Mouse (Mus musculus) left cerebral cortex, adult 2 months (tissue): ENCODE data around the gene Gsn. TPM values are rescaled to one million over a fixed set of nuclear protein-coding genes. Genes with fewer than 3 reads are reported as not detected.

Experiments used
- DNase-seq, 2 experiments: peaks; one replicate each; pipeline ENCODE4 v3.0.0; 2021 to 2022; ENCODE audit warnings: low spot score in 2 of 2, mixed read lengths in 1 of 2; ENCODE audit errors: extremely low spot score in 1 of 2
- H3K27ac ChIP-seq: fragments of 200-600 bp; 2 replicates; pipeline ENCODE4 v1.8.1; 2022
- H3K4me3 ChIP-seq: fragments of 200-600 bp; 2 replicates; pipeline ENCODE4 v1.8.1; 2022
- CTCF ChIP-seq: fragments of 200-600 bp; IDR thresholded peaks from 2 replicates; pipeline ENCODE4 v1.8.1; 2022; ENCODE audit warnings: antibody characterized with exemption, mild to moderate bottlenecking, moderate library complexity
- intact Hi-C: fragments of 180-260 bp; cut with DNase I; formaldehyde crosslinking; loops from one replicate; pipeline ENCODE4 v1.15.1; 2025
- total RNA-seq, 2 experiments: library from RNA; stranded (reverse); gene quantifications; 2 replicates each; pipeline ENCODE4 v1.2.3; 2021

The Gsn gene
- total RNA-seq, 2 experiments from 2014 or later: 37.6 to 38.2 TPM

- no peak for DNase-seq
- intact Hi-C loops: loop anchor here (1.0 kb wide), 1 partner anchor 55 kb away; no protein-coding TSS in a partner anchor
- H3K4me3 ChIP-seq: no peak overlapping the region
- no peak for TF ChIP-seq CTCF
- peak overlapping the region; percentile 64; the same call in 1 of the 2 replicates for H3K27ac ChIP-seq
Observed at GRCm38 (mm10) chr2:35269716-35270260, 13.6 kb downstream of the Gsn start.

GRCm38 (mm10) chr2:35270531-35270984 lies 14.4 kb downstream of the Gsn start:
- DNase-seq: peak; percentile 51 to 53
- peak; percentile 77 for TF ChIP-seq CTCF
- intact Hi-C loops: loop anchor here (1.0 kb wide), 1 partner anchor 56 kb away; no protein-coding TSS in a partner anchor
- Histone ChIP-seq H3K27ac (peak overlapping the region; percentile 64; the same call in 1 of the 2 replicates), H3K4me3 (no peak overlapping the region)

- Histone ChIP-seq H3K27ac (peak overlapping the region; percentile 41; the same call in 1 of the 2 replicates), H3K4me3 (no peak overlapping the region)
- TF ChIP-seq CTCF: no peak
- intact Hi-C loops: no loop called here
- peak; percentile 44 to 51 for DNase-seq
Observed at GRCm38 (mm10) chr2:35271817-35272216, 15.6 kb downstream of the Gsn start.

- no peak for DNase-seq
- intact Hi-C loops: no loop called here
- Histone ChIP-seq H3K4me3 (no peak overlapping the region), H3K27ac (peak overlapping the region; percentile 71)
- no peak for TF ChIP-seq CTCF
Observed at GRCm38 (mm10) chr2:35272881-35273280, 16.7 kb downstream of the Gsn start.

GRCm38 (mm10) chr2:35273536-35273935 lies 17.4 kb downstream of the Gsn start:
- DNase-seq: no peak
- intact Hi-C loops: no loop called here
- no peak for TF ChIP-seq CTCF

GRCm38 (mm10) chr2:35277686-35278085 lies 21.5 kb downstream of the Gsn start:
- intact Hi-C loops: no loop called here
- no peak for DNase-seq
- TF ChIP-seq CTCF: no peak
- Histone ChIP-seq H3K27ac (no peak overlapping the region), H3K4me3 (no peak overlapping the region)

More at GRCm38 (mm10) chr2:35273536-35273935, 17.4 kb downstream of the Gsn start:
- peak overlapping the region; percentile 71 for H3K27ac ChIP-seq
- H3K4me3 ChIP-seq: no peak overlapping the region

- Histone ChIP-seq H3K4me3 (no peak overlapping the region), H3K27ac (no peak overlapping the region)
- no peak for TF ChIP-seq CTCF
- intact Hi-C loops: no loop called here
- no peak for DNase-seq
Observed at GRCm38 (mm10) chr2:35278371-35279210, 22.4 kb downstream of the Gsn start.

- H3K27ac ChIP-seq: no peak overlapping the region
- no peak for DNase-seq
- no peak for TF ChIP-seq CTCF
- H3K4me3 ChIP-seq: no peak overlapping the region
- intact Hi-C loops: no loop called here
Observed at GRCm38 (mm10) chr2:35280001-35280400, 23.8 kb downstream of the Gsn start.

- no peak for DNase-seq
- no peak for TF ChIP-seq CTCF
- intact Hi-C loops: no loop called here
- Histone ChIP-seq H3K4me3 (peak overlapping the region; percentile 26), H3K27ac (no peak overlapping the region; the same call in 1 of the 2 replicates)
Observed at GRCm38 (mm10) chr2:35282214-35282613, 26.0 kb downstream of the Gsn start.

- Histone ChIP-seq H3K27ac (no peak overlapping the region), H3K4me3 (no peak overlapping the region)
- TF ChIP-seq CTCF: no peak
- intact Hi-C loops: no loop called here
- DNase-seq: no peak
Observed at GRCm38 (mm10) chr2:35283997-35284396, 27.8 kb downstream of the Gsn start.

GRCm38 (mm10) chr2:35285209-35285608 lies 29.0 kb downstream of the Gsn start:
- H3K27ac ChIP-seq: no peak overlapping the region
- TF ChIP-seq CTCF: no peak
- intact Hi-C loops: no loop called here
- no peak overlapping the region for H3K4me3 ChIP-seq
- DNase-seq: no peak

- Histone ChIP-seq H3K27ac (no peak overlapping the region), H3K4me3 (no peak overlapping the region)
- intact Hi-C loops: no loop called here
- DNase-seq: no peak
- TF ChIP-seq CTCF: no peak
Observed at GRCm38 (mm10) chr2:35287017-35287620, 30.9 kb downstream of the Gsn start.
